Mouse (Mus musculus): Measurements from ENCODE around the gene Gm20388.

DNA sequence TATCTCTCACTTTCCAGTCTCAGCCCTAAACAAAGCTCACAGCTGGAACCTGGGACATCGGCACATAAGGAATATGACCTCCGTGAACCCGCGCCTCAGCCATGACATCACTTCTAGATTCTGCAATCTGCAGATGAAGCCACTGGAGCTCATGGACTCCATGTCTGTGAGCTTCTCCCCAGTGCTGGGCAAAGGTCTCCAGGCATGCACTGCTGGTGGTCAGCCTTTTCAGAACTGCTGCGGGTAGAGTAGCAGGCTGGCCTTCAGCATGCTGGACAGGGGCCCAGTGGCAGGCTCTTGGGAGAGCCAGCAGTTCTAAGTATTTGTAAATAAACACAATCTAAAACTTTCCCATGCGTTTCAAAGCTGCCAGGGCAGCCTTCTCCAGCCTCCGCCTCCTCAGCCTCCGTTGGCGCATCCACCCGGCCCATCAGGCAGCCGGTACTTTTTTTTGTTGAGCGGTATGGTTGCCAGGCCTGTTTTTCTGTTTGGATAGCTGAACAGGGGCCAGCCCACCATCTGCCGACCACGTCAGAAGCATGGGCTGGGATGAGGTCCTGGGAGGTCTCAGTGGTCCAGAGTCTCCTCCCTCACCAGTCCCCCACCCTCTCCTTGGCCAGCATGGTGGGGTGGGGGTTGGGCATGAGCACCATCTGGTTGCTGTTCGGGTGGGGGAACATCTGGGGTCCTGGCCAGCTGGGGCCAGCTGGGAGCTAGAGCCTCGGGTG lies 2729.0 kb downstream of the Gm20388 start:
- TF ChIP-seq HCFC1 (IDR thresholded peaks at IDR 0.05; ENCODE audit: borderline replicate concordance, insufficient read depth, low read length) (no peak), ZC3H11A (IDR thresholded peaks at IDR 0.05; ENCODE audit: borderline replicate concordance, low read depth, low read length) (no peak), MAFK (IDR thresholded peaks at IDR 0.05; ENCODE audit: insufficient read depth, low read depth, low read length) (no peak)
